Mouse (Mus musculus): Measurements from ENCODE around the gene Chmp1a. TPM values are rescaled to one million over a fixed set of nuclear protein-coding genes. Genes with fewer than 3 reads are reported as not detected.
"Not testable (repeated sequence)": the region's sequence is repeated elsewhere in the genome, so short reads cannot be mapped to it uniquely, and the experiment has no call there.

Chmp1a gene
- 120 and 123 TPM in 2 replicates for polyA plus RNA-seq (2016; fragmentation: Nextera tagmentation; extraction: Ambion mirVana)

- H3K27ac ChIP-seq: peak within 1 kb of the TSS; percentile 92
- peaks cover 27% of the 10 kb centered on the region for H3K36me3 ChIP-seq
- H3K4me3 ChIP-seq: peak within 1 kb of the TSS; percentile 95
- WGBS: 1% methylated on average over 75 of the region's 76 CpGs
- H3K4me1 ChIP-seq: peaks cover 38% of the 10 kb centered on the region
- H3K27me3 ChIP-seq (ENCODE audit: insufficient read depth, poor library complexity, severe bottlenecking): peaks cover 5% of the 10 kb centered on the region; the same call in 1 of the 2 replicates
- no peaks in the 10 kb centered on the region for H3K9me3 ChIP-seq
- peak; percentile 98 for DNase-seq (ENCODE audit: low spot score)
Observed at GRCm38 (mm10) chr8:123212321-123213117, at the start of gene Chmp1a, which contains the start of gene Spata33. Gene Chmp1a (minus strand): TSS chr8:123212763. Gene Spata33 (plus strand): TSS chr8:123212832.

GRCm38 (mm10) chr8:123257593-123257992 is 45.0 kb upstream of the Chmp1a start:
- H3K4me1 ChIP-seq: peaks cover 34% of the 10 kb centered on the region
- peaks cover 61% of the 10 kb centered on the region for H3K36me3 ChIP-seq
- not testable (repeated sequence) for DNase-seq (ENCODE audit: low spot score); H3K27me3 ChIP-seq (ENCODE audit: insufficient read depth, poor library complexity, severe bottlenecking); H3K9me3 ChIP-seq; H3K4me3 ChIP-seq; H3K27ac ChIP-seq
- 90% methylated on average over 8 of the region's 8 CpGs for WGBS

GRCm38 (mm10) chr8:123257114-123257513 is 44.6 kb upstream of the Chmp1a start:
- Histone ChIP-seq H3K9me3 (no peaks in the 10 kb centered on the region), H3K27ac (no peak overlapping the region), H3K27me3 (ENCODE audit: insufficient read depth, poor library complexity, severe bottlenecking) (no peaks in the 10 kb centered on the region), H3K4me3 (no peak overlapping the region), H3K4me1 (peaks cover 37% of the 10 kb centered on the region), H3K36me3 (peaks cover 58% of the 10 kb centered on the region)
- DNase-seq (ENCODE audit: low spot score): no peak
- WGBS: 78% methylated on average over 3 of the region's 3 CpGs

- H3K9me3 ChIP-seq: no peaks in the 10 kb centered on the region
- H3K4me3 ChIP-seq: peak overlapping the region; percentile 97
- no peak for DNase-seq (ENCODE audit: low spot score)
- H3K27me3 ChIP-seq (ENCODE audit: insufficient read depth, poor library complexity, severe bottlenecking): no peaks in the 10 kb centered on the region
- peaks cover 37% of the 10 kb centered on the region for H3K4me1 ChIP-seq
- 65% methylated on average over 6 of the region's 6 CpGs for WGBS
- peak overlapping the region; percentile 98; the same call in 1 of the 2 replicates for H3K27ac ChIP-seq
- H3K36me3 ChIP-seq: peaks cover 65% of the 10 kb centered on the region
Observed at GRCm38 (mm10) chr8:123255170-123255569, 42.6 kb upstream of the Chmp1a start.

- H3K4me1 ChIP-seq: peaks cover 37% of the 10 kb centered on the region
- H3K36me3 ChIP-seq: peaks cover 64% of the 10 kb centered on the region
- DNase-seq (ENCODE audit: low spot score): peak; percentile 94
- H3K4me3 ChIP-seq: peak within 1 kb of the TSS; percentile 97
- no peaks in the 10 kb centered on the region for H3K27me3 ChIP-seq (ENCODE audit: insufficient read depth, poor library complexity, severe bottlenecking)
- under 1% methylated on average over 91 of the region's 99 CpGs for WGBS
- H3K27ac ChIP-seq: peak within 1 kb of the TSS; percentile 98
- no peaks in the 10 kb centered on the region for H3K9me3 ChIP-seq
Observed at GRCm38 (mm10) chr8:123254099-123254885, 41.7 kb upstream of the Chmp1a start, which contains the start of the genes Zfp276 and Vps9d1. Gene Zfp276 (plus strand): TSS chr8:123254195. Gene Vps9d1 (minus strand): TSS chr8:123254348.

GRCm38 (mm10) chr8:123253451-123254098 is 41.0 kb upstream of the Chmp1a start:
- no peak for DNase-seq (ENCODE audit: low spot score)
- WGBS: under 1% methylated on average over 40 of the region's 40 CpGs
- Histone ChIP-seq H3K27me3 (ENCODE audit: insufficient read depth, poor library complexity, severe bottlenecking) (no peaks in the 10 kb centered on the region), H3K4me3 (peak overlapping the region; percentile 97), H3K27ac (peak overlapping the region; percentile 98), H3K9me3 (no peaks in the 10 kb centered on the region), H3K4me1 (peaks cover 37% of the 10 kb centered on the region), H3K36me3 (peaks cover 64% of the 10 kb centered on the region)

- no peak overlapping the region for H3K27ac ChIP-seq
Observed at GRCm38 (mm10) chr8:123252925-123253324, 40.4 kb upstream of the Chmp1a start.

GRCm38 (mm10) chr8:123250940-123251339 is 38.4 kb upstream of the Chmp1a start:
- 88% methylated on average over 5 of the region's 5 CpGs for WGBS
- peaks cover 64% of the 10 kb centered on the region for H3K36me3 ChIP-seq
- no peak for DNase-seq (ENCODE audit: low spot score)

More at GRCm38 (mm10) chr8:123252925-123253324, 40.4 kb upstream of the Chmp1a start:
- Histone ChIP-seq H3K4me1 (peaks cover 37% of the 10 kb centered on the region), H3K36me3 (peaks cover 64% of the 10 kb centered on the region), H3K4me3 (peak overlapping the region; percentile 97), H3K9me3 (no peaks in the 10 kb centered on the region), H3K27me3 (ENCODE audit: insufficient read depth, poor library complexity, severe bottlenecking) (no peaks in the 10 kb centered on the region)
- DNase-seq (ENCODE audit: low spot score): no peak
- WGBS: 54% methylated on average over 4 of the region's 4 CpGs

GRCm38 (mm10) chr8:123248596-123248995 is 36.0 kb upstream of the Chmp1a start:
- Histone ChIP-seq H3K9me3 (no peaks in the 10 kb centered on the region), H3K36me3 (peaks cover 83% of the 10 kb centered on the region), H3K4me1 (peaks cover 12% of the 10 kb centered on the region), H3K4me3 (no peak overlapping the region), H3K27ac (no peak overlapping the region), H3K27me3 (ENCODE audit: insufficient read depth, poor library complexity, severe bottlenecking) (no peaks in the 10 kb centered on the region)
- DNase-seq (ENCODE audit: low spot score): no peak
- 89% methylated on average over 8 of the region's 8 CpGs for WGBS

More at GRCm38 (mm10) chr8:123250940-123251339, 38.4 kb upstream of the Chmp1a start:
- Histone ChIP-seq H3K27ac (no peak overlapping the region), H3K4me3 (no peak overlapping the region), H3K9me3 (no peaks in the 10 kb centered on the region), H3K4me1 (peaks cover 31% of the 10 kb centered on the region), H3K27me3 (ENCODE audit: insufficient read depth, poor library complexity, severe bottlenecking) (no peaks in the 10 kb centered on the region)

GRCm38 (mm10) chr8:123247748-123248147 is 35.2 kb upstream of the Chmp1a start:
- WGBS: 93% methylated on average over 6 of the region's 6 CpGs
- Histone ChIP-seq H3K27me3 (ENCODE audit: insufficient read depth, poor library complexity, severe bottlenecking) (no peaks in the 10 kb centered on the region), H3K4me1 (peaks cover 5% of the 10 kb centered on the region), H3K36me3 (peaks cover 91% of the 10 kb centered on the region), H3K4me3 (no peak overlapping the region), H3K9me3 (no peaks in the 10 kb centered on the region), H3K27ac (no peak overlapping the region)
- DNase-seq (ENCODE audit: low spot score): no peak

GRCm38 (mm10) chr8:123245543-123245942 is 33.0 kb upstream of the Chmp1a start:
- no peak for DNase-seq (ENCODE audit: low spot score)
- H3K4me3 ChIP-seq: no peak overlapping the region
- WGBS: 81% methylated on average over 12 of the region's 12 CpGs
- H3K9me3 ChIP-seq: no peaks in the 10 kb centered on the region
- H3K27ac ChIP-seq: no peak overlapping the region
- peaks cover 92% of the 10 kb centered on the region for H3K36me3 ChIP-seq
- H3K4me1 ChIP-seq: no peaks in the 10 kb centered on the region
- H3K27me3 ChIP-seq (ENCODE audit: insufficient read depth, poor library complexity, severe bottlenecking): no peaks in the 10 kb centered on the region

GRCm38 (mm10) chr8:123244382-123244781 is 31.8 kb upstream of the Chmp1a start:
- Histone ChIP-seq H3K4me1 (no peaks in the 10 kb centered on the region), H3K9me3 (no peaks in the 10 kb centered on the region), H3K4me3 (no peak overlapping the region), H3K27me3 (ENCODE audit: insufficient read depth, poor library complexity, severe bottlenecking) (no peaks in the 10 kb centered on the region), H3K36me3 (peaks cover 81% of the 10 kb centered on the region), H3K27ac (no peak overlapping the region)
- no peak for DNase-seq (ENCODE audit: low spot score)
- 86% methylated on average over 4 of the region's 4 CpGs for WGBS

Measured in heart, embryonic 10.5 days (tissue).